Mouse (Mus musculus) urinary bladder, postnatal 4 days (tissue): ENCODE data around the gene Acacb.

Experiments
- DNase-seq, 2 experiments: peaks; one replicate each; pipeline ENCODE4 v3.0.0; 2021 to 2022; ENCODE audit warnings: low spot score in 2 of 2

Acacb gene

DNA sequence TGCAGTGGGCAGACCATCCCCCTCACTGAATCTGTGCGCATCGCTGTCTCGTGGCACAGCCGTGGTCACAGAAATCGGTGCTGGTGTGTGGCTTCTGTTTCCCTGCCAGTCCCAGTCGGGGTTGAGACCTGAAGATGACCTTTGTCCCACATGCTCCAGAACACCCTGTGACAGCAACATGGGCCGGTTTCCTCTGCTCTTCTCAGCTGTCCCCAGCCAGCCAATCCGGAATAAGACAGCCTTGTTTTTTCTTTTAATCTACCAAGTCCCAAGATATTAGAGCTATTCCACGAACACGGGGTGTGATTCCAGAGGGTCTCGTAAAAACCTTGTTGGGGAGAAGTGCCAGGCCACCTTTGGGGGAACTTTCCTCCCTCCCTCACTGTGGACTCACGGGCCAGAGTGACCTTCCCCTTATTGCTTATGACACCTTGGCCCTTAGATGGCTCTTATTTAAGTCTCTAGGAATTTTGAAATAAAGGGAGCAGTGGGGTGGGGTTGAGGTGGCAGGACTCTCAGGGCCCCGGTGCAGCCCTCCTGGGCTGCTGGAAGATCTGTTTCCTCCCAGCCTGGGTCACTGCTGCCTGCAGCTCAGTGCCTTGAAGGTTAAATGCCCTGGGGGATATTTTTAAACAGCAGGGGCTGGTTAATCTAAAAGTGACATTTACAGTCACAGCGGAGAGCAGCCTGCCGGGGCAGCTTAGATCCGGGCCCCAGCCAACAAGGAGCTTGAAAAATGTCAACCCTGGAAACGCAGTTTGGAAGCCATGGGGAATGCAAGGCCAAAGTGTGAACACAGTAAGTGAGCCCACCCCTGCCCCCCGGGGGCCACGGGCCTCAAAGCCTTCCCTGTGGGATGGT is at the start of gene Acacb:
Gene Acacb (plus strand): TSS at position 508 of the 861 bp plus-strand sequence.
- no peak for DNase-seq

DNA sequence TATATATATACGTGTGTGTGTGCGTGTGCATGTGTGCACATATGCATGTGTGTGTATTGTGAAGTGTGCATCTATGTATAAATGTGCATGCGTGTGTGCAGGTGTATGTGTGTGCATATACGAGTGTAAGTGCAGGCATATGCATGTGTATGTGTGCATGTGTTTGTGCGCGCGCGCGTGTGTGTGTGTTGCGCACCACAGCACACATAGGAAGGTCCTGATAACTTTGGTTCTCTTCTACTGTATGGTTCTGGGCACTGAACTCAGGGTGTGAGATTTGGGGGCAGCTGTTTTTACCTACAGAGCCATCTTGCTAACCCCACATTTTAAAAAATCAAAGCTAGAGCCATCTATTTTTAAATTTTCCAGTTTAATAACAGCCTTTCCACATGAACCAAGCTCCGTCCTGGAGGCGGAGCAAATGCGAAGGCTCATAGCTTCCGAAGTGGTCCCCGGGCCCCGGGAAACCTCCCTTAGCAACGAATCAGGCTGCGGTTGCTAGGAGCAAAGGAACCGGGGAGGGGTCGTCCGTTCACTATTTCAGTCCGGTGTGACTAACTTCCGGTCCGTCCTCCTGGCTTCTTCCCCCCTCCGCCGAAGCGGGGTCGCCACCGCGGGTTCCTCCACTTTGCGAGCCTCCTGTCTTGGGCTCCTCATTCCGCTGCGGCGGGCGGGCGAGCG is 46.5 kb upstream of the Acacb start:
- peak; percentile 91 to 92 for DNase-seq

GRCm38 (mm10) chr5:114100390-114101099 is 45.8 kb upstream of the Acacb start:
- DNase-seq, result no peak

DNA sequence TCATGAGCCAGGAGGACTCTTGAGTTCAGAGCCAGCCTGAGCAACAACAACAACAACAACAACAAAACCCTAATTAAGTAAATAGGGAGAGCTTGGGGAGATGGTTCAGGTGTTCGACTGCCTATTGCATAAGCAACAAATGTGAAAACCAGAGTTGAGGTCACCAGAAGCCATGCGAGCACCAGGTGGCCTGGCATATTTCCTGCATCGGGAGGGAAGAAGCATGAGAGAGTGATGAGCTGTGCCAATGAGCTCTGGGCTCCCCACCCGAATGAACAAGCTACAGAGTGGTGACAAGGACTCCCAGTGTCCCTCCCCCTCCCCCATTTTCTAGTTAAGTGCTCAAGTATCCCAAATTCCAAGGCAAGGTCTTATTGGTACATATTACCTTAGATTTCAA is 44.5 kb upstream of the Acacb start:
- no peak for DNase-seq

DNA sequence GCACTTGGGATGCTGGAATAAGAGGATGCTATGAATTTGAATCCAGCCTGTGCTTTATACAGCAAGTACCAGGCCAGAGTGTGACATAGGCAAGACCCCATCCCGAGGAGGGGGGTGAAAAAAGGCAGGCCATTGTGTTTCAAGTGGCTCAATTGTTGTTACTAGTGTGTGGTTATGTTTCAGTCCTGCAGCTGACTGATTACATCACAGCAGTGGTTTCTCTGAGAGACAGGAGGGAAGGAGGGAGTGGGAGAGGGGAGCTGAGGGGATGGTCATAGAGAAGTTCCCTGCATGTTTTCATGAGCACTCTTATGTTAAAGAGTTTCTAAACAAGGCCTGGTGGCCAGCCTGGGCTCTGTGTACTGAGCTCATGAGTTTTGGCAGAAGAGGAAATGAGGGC is 43.5 kb upstream of the Acacb start:
- no peak for DNase-seq

GRCm38 (mm10) chr5:114106391-114106935 is 39.9 kb upstream of the Acacb start:
- no peak for DNase-seq

- no peak for DNase-seq
These were observed 33.0 kb upstream of the Acacb start for GRCm38 (mm10) chr5:114113334-114113733.

DNA sequence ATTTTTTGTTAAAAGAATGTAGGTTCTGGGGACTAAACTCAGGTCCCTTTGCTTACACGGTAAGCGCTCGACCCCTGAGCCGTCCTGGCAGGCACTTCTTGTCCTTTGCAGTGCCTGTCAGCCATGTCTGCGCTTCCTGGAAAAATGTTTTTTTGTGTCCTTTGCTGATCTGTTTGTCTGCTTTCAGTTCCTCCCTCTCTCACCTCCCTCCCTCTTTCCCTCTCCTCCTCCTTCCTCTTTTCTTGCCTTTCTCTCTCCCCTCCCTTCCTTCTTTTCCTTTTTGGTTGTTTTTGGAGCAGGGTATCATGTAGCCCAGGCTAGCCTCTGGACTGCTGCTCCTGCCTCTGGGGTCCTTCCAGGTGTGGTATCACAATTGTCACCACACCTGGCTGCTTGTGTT is 31.3 kb upstream of the Acacb start:
- no peak for DNase-seq

- no peak for DNase-seq
These were observed 29.7 kb upstream of the Acacb start for GRCm38 (mm10) chr5:114116586-114116985.

DNA sequence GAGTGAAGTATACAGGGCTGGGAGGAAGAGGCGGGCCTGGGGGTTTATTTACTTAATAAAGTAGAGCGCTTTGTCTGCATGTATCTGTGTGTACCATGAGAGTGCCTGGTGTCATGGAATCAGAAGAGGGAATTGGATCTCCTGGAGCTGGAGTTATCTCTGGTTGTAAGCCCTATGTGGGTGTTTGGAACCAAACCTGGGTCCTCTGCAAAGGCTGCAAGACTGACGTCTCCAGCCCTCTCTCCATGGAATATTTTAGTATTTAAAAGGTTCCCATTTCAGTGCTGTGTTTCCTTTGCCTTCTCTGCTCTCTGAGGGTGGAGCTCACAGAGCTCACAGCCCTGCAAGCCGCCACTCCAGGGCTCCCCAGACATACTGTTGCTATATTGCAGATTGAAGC is 26.5 kb upstream of the Acacb start:
- DNase-seq, result no peak

DNA sequence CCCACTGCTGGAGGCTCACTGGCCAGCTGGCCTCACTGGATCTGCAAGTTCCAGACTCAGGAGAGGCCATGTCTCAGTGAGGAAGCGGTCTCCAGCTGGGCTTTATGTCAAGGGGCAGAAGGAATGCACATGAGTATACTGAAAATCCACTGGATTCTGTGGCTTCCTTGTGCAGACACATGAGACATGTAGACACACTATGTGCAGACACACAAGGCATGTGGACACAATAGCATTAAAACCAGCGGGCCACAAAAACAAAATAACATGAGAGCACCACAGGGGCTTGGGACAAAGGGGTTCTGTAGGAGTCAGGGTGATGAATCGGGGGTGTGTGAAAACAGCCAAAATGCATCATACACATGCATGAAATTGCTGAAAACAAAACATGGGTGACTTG is 20.3 kb upstream of the Acacb start:
- DNase-seq, result no peak

DNA sequence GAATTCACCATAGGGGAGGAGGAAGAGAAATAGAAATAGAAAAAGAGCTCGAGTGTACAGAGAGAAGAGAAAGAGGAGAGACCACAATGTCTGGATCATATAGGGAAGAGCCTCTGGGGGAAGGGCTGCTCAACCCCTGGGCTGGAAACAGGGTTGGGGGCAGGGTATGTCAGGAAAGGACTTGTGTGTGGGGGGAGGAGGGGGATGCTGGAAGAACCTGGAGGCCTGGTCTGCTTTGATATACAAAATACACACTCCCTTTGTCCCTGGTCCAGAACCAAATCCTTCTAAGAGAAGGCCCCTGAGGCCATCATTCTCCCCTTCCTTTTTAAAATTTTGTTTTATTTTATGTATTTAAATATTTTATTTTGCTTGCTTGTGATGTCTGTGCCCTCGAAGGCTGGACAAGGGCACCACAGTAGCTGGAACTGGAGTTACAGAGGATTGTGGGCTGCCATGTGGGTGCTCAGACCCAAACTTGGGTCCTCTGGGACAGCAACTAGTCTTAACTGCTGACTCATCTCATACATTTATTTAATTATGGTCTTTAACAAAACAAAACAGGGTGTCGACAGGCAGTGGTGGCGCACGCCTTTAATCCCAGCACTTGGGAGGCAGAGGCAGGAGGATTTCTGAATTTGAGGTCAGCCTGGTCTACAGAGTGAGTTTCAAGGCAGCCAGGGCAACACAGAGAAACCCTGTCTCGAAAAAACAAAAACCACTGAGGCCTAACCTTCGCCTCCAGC is 19.7 kb upstream of the Acacb start:
- DNase-seq, result no peak

DNA sequence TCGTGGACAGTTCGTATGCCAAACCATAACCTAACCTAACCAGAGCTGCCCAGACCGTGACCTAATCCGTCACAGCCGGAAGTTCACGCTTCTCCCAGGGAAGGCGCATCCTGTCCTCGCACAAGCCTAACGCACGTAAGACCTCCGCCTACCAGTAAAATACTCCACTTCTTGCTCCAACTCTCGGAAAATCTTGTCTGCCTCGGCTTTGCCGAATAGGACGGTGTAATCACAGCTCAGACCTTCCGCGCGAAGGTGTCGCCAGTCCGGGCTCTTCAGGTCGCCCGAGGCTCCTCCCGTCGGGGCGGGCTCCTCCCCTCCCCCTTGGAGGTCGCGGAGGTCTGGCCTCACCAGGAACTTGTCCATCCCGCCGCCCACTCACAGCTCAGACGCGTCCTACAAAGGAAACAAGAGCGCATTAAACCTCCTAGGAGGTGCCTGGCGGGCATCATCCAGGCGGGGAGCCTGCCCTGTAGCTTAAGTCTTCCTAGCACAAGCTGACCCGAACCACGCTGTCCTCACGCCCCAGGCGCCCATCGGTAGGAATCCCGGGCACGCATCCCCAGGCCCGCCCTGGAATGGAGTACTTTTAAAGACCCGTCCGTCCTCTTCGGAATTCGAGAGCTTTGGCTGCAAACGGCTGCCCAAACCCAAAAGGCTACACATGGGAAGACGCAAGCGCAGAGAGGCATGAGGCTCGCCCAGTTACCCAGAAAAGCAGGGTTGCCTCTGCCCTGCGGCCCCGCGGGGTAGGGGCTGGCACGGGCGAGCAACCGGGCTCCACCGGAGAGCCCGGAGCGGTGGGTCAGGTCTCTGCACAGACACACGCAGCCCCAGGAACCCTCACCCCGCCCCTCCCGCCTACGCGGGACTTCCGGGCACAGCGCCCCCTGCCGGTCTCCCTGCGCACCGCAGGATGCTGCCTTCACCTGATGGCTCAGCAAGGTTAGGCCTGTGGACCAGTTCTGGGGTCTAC is 18.7 kb upstream of the Acacb start, which contains the start of gene Alkbh2:
Gene Alkbh2 (minus strand): TSS at position 845 of the 976 bp plus-strand sequence.
- DNase-seq, result peak; percentile 76 to 86

- no peak for DNase-seq
These were observed 16.7 kb upstream of the Acacb start for GRCm38 (mm10) chr5:114129550-114130210.

- DNase-seq, result peak in 1 of 2 experiments; percentile 48
These were observed 16.1 kb upstream of the Acacb start, which contains the start of gene Ung for GRCm38 (mm10) chr5:114130211-114130605. Gene Ung (plus strand): TSS chr5:114130386.

DNA sequence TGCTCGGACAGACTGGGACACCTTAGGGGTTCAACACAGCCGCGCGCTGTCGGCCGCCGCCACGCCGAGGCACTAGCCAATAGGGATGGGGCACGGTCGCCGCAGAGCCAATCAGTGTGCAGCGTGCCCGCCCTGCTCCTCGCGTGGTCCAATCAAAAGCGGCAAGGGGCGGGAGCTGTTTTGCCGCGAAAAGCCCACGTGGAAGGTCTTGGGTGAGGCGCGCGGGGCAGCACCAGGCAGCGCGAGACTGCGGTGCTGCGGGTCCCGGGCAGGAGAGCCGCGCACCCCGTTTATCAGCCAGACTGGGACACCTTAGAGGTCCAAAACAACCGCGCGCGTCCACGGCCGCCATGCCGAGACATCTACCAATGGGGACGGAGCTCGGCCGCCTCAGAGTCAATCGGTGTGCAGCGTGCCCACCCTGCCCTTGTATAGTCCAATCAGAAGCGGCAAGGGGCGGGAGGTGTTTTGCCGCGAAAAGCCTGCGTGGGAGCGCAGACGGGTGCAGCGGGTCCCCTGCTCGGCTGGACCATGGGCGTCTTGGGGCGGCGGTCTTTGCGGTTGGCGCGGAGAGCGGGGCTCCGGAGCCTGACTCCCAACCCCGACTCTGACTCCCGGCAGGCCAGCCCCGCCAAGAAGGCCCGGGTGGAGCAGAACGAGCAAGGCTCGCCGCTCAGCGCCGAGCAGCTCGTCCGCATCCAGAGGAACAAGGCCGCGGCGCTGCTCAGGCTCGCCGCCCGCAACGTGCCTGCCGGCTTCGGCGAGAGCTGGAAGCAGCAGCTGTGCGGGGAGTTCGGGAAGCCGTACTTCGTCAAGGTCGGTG is 15.4 kb upstream of the Acacb start:
- peak; percentile 90 to 93 for DNase-seq

- no peak for DNase-seq
These were observed 14.9 kb upstream of the Acacb start for GRCm38 (mm10) chr5:114131521-114131840.

DNA sequence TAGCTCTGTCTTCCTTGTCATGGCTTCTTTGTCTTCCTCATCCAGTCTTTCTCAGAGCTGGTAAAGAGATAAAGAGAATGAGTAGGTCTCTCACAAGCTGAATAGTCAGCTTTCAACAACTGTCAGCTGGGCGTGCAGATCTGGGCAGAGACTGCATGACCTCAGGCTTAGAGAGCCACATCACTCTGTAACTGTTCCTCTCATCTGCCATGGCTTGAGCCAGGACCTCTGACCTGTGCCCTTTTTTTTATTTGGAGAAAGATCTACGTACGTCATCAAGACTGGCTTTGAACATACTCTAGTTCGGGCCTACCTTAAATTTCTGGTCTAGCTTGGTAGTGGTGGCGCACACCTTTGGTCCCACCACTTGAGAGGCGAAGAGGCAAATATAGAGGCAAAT is 13.5 kb upstream of the Acacb start:
- DNase-seq, result no peak

- peak; percentile 46 to 80 for DNase-seq
These were observed 12.2 kb upstream of the Acacb start for GRCm38 (mm10) chr5:114134091-114134534.
